Mouse (Mus musculus) spleen, postnatal 4 days (tissue): ENCODE measurements around the gene Smarca5.
A peak's percentile ranks its signal among the peaks of the same experiment; 100 is the strongest.

ENCODE experiments used
- DNase-seq, 2 experiments: peaks; one replicate each; pipeline ENCODE4 v3.0.0; 2022; ENCODE audit warnings: low spot score in 2 of 2

The Smarca5 gene

GRCm38 (mm10) chr8:80669277-80669901 is 69.9 kb downstream of the Smarca5 start:
- peak in 1 of 2 experiments; percentile 59 for DNase-seq

GRCm38 (mm10) chr8:80663476-80663875 is 75.8 kb downstream of the Smarca5 start:
- no peak for DNase-seq

GRCm38 (mm10) chr8:80661055-80661454 is 78.2 kb downstream of the Smarca5 start:
- DNase-seq, result peak in 1 of 2 experiments; percentile 54

- DNase-seq, result no peak
These were observed 81.7 kb downstream of the Smarca5 start for GRCm38 (mm10) chr8:80657639-80658038.
